Mouse (Mus musculus) MEL (cell line): ENCODE measurements at regions not wholly inside any gene's neighbourhood (a gene's known extent, or its start where the extent isn't known, plus 50 kb on each side); places are given as distances from the start of the nearest gene placed in this dataset.

Source experiments
- CHD2 ChIP-seq: IDR thresholded peaks from 2 replicates; pipeline ENCODE4 v1.6.1; 2011; ENCODE audit warnings: low read length, improper control_type of control experiment
- CTCF ChIP-seq, 3 experiments: IDR thresholded peaks in 2 of 3; conservative IDR thresholded peaks in 1 of 3; 2 replicates each; pipeline ENCODE4 v1.5.1; 2011 to 2012; ENCODE audit warnings: low read length in 3 of 3, low read depth in 2 of 3, mild to moderate bottlenecking in 2 of 3, improper control_type of control experiment in 1 of 3, inconsistent platforms in 1 of 3, mixed read lengths in 1 of 3, moderate library complexity in 1 of 3; ENCODE audit not compliant: control insufficient read depth in 1 of 3, insufficient read depth in 1 of 3, poor library complexity in 1 of 3, severe bottlenecking in 1 of 3
- E2F4 ChIP-seq: IDR thresholded peaks from 2 replicates; pipeline ENCODE4 v1.6.1; 2011; ENCODE audit warnings: low read depth, low read length, improper control_type of control experiment, borderline replicate concordance
- EP300 ChIP-seq, 2 experiments: IDR thresholded peaks; 2 replicates each; pipeline ENCODE4 v1.6.1; 2011; ENCODE audit warnings: improper control_type of control experiment in 2 of 2, low read length in 2 of 2, low read depth in 1 of 2, mild to moderate bottlenecking in 1 of 2
- GATA1 ChIP-seq: IDR thresholded peaks from 2 replicates; pipeline ENCODE4 v1.6.1; 2011; ENCODE audit warnings: low read depth, low read length, improper control_type of control experiment
- JUND ChIP-seq: IDR thresholded peaks from 2 replicates; pipeline ENCODE4 v1.6.1; 2011; ENCODE audit warnings: low read depth, mild to moderate bottlenecking, improper control_type of control experiment, low read length
- MAZ ChIP-seq: IDR thresholded peaks from 2 replicates; pipeline ENCODE4 v1.6.1; 2012; ENCODE audit warnings: low read depth, mild to moderate bottlenecking, inconsistent platforms, low read length, improper control_type of control experiment
- NELFE ChIP-seq: IDR thresholded peaks from 2 replicates; pipeline ENCODE4 v1.6.1; 2011; ENCODE audit warnings: low read depth, low read length, improper control_type of control experiment
- NRF1 ChIP-seq: IDR thresholded peaks from 2 replicates; pipeline ENCODE4 v1.6.1; 2014; ENCODE audit warnings: low read depth, mild to moderate bottlenecking, inconsistent platforms, low read length, improper control_type of control experiment, moderate library complexity; ENCODE audit not compliant: poor library complexity, insufficient read depth, severe bottlenecking
- POLR2A ChIP-seq, 2 experiments: IDR thresholded peaks; 2 replicates each; pipeline ENCODE4 v1.6.1; 2011 to 2012; ENCODE audit warnings: low read length in 2 of 2, mild to moderate bottlenecking in 2 of 2, control low read depth in 1 of 2, improper control_type of control experiment in 1 of 2, low read depth in 1 of 2, moderate library complexity in 1 of 2; ENCODE audit not compliant: control insufficient read depth in 1 of 2, insufficient read depth in 1 of 2, poor library complexity in 1 of 2
- RCOR1 ChIP-seq: IDR thresholded peaks from 2 replicates; pipeline ENCODE4 v1.6.1; 2012; ENCODE audit warnings: low read depth, mild to moderate bottlenecking, inconsistent platforms, low read length, improper control_type of control experiment
- TAL1 ChIP-seq: IDR thresholded peaks from 2 replicates; pipeline ENCODE4 v1.6.1; 2012; ENCODE audit warnings: mild to moderate bottlenecking, inconsistent platforms, low read length, moderate library complexity, mixed read lengths
- USF1 ChIP-seq: IDR thresholded peaks from 2 replicates; pipeline ENCODE4 v1.6.1; 2014; ENCODE audit warnings: low read depth, mild to moderate bottlenecking, inconsistent platforms, low read length, improper control_type of control experiment, moderate library complexity
- ZNF384 ChIP-seq: IDR thresholded peaks from 2 replicates; pipeline ENCODE4 v1.6.1; 2012; ENCODE audit warnings: low read depth, mild to moderate bottlenecking, inconsistent platforms, low read length, improper control_type of control experiment

DNA sequence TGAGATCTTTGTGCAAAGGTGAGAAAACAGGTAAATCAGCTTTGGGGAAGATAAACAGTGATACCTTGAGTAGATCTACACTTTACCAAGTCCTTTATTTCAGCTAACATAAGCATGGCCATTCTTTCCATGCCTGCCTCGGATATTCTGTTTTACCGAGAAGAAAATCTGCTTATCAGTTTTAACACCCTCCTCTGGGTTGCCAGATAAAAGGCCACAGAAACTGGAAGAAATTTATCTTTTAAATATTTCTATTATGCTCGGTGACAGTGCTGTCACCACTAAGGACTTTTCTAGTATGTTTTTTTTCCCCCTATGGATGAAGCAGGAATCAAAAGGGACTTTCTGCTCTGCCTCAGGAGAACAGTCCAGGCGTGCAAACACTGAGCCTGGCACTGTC is 84.2 kb downstream of the Mbip start:
- no peak for TF ChIP-seq NELFE
- TF ChIP-seq CTCF (IDR thresholded peaks at IDR 0.05 in 2 of 3, conservative IDR thresholded peaks at IDR 0.05 in 1 of 3; ENCODE audit: control insufficient read depth in 1 of 3, insufficient read depth in 1 of 3, low read depth in 2 of 3, low read length in 3 of 3, poor library complexity in 1 of 3, severe bottlenecking in 1 of 3): no peak
- TF ChIP-seq EP300 (IDR thresholded peaks at IDR 0.05; ENCODE audit: low read depth in 1 of 2, low read length in 2 of 2): peak; percentile 70 to 80
- TF ChIP-seq MAZ: no peak
- TF ChIP-seq GATA1: peak; percentile 66
- TF ChIP-seq ZNF384: 0 out of 2 replicates have a peak, but pooled peaks have one; percentile 21
- no peak for TF ChIP-seq POLR2A (IDR thresholded peaks at IDR 0.05; ENCODE audit: control insufficient read depth in 1 of 2, insufficient read depth in 1 of 2, low read depth in 1 of 2, low read length in 2 of 2, poor library complexity in 1 of 2)
- no peak for TF ChIP-seq USF1
- TF ChIP-seq TAL1: peak; percentile 43; the same call in 1 of the 2 replicates
- peak; percentile 84 for TF ChIP-seq RCOR1
- no peak for TF ChIP-seq CHD2
- TF ChIP-seq NRF1: no peak
- TF ChIP-seq JUND: no peak
- no peak for TF ChIP-seq E2F4
